Mouse (Mus musculus) heart, embryonic 12.5 days (tissue): ENCODE measurements around the gene Phf14. TPM values are rescaled to one million over a fixed set of nuclear protein-coding genes. Genes with fewer than 3 reads are reported as not detected.

Source experiments
- ATAC-seq: fragments of 200-750 bp; cut with Nextera tagmentation; 2 replicates; pipeline ENCODE4 v1.8.0; 2017; ENCODE audit warnings: moderate TSS enrichment, moderate library complexity; ENCODE audit not compliant: insufficient number of reproducible peaks, low FRiP score
- H3K27ac ChIP-seq: fragments of 300-500 bp; sonication (generic); 2 replicates; pipeline ENCODE4 v1.5.1; 2016; ENCODE audit warnings: mild to moderate bottlenecking, moderate library complexity; ENCODE audit not compliant: poor library complexity, severe bottlenecking
- H3K27me3 ChIP-seq: fragments of 300-500 bp; sonication (generic); replicated peaks from 2 replicates; pipeline ENCODE4 v1.6.1; 2016; ENCODE audit warnings: mild to moderate bottlenecking, moderate library complexity
- H3K36me3 ChIP-seq: fragments of 300-500 bp; sonication (generic); 2 replicates; pipeline ENCODE4 v1.6.1; 2016; ENCODE audit warnings: mild to moderate bottlenecking, moderate library complexity
- H3K4me1 ChIP-seq: fragments of 300-500 bp; sonication (generic); replicated peaks from 2 replicates; pipeline ENCODE4 v1.6.1; 2016; ENCODE audit warnings: mild to moderate bottlenecking
- H3K4me2 ChIP-seq: fragments of 300-500 bp; sonication (generic); 2 replicates; pipeline ENCODE4 v1.6.1; 2016; ENCODE audit warnings: mild to moderate bottlenecking, moderate library complexity
- H3K4me3 ChIP-seq: fragments of 300-500 bp; sonication (generic); 2 replicates; pipeline ENCODE4 v1.5.1; 2016; ENCODE audit warnings: mild to moderate bottlenecking
- H3K9ac ChIP-seq: fragments of 300-500 bp; sonication (generic); 2 replicates; pipeline ENCODE4 v1.6.1; 2016; ENCODE audit warnings: mild to moderate bottlenecking, moderate library complexity
- H3K9me3 ChIP-seq: fragments of 300-500 bp; sonication (generic); replicated peaks from 2 replicates; pipeline ENCODE4 v1.6.1; 2016; ENCODE audit warnings: mild to moderate bottlenecking, moderate library complexity
- WGBS: fragments of 180-500 bp; shearing (Covaris S2); methylation state at CpG from one replicate; pipeline ENCODE4 v1.1.7; 2016; 5-methylcytosine and 5-hydroxymethylcytosine counted together
- polyA plus RNA-seq: library from polyadenylated mRNA; unstranded; fragments of >200 nt; fragmentation: Nextera tagmentation; extraction: Ambion mirVana; gene quantifications from 2 replicates; pipeline ENCODE4 v1.2.1, GENCODE M21; 2016

The Phf14 gene
- polyA plus RNA-seq, 1 experiment from 2014 or later = 47.7 TPM

GRCm38 (mm10) chr6:12020738-12021137 is 113.1 kb downstream of the Phf14 start:
- ATAC-seq = no peak
- Histone ChIP-seq H3K4me2 (no peak overlapping the region), H3K27ac (no peak overlapping the region), H3K9me3 (no peaks in the 10 kb centered on the region), H3K4me3 (no peak overlapping the region), H3K9ac (no peak overlapping the region), H3K4me1 (no peaks in the 10 kb centered on the region), H3K27me3 (no peaks in the 10 kb centered on the region), H3K36me3 (peaks cover 26% of the 10 kb centered on the region)
- whole genome bisulfite sequencing = 77% methylated on average over 4 of the region's 4 CpGs

DNA sequence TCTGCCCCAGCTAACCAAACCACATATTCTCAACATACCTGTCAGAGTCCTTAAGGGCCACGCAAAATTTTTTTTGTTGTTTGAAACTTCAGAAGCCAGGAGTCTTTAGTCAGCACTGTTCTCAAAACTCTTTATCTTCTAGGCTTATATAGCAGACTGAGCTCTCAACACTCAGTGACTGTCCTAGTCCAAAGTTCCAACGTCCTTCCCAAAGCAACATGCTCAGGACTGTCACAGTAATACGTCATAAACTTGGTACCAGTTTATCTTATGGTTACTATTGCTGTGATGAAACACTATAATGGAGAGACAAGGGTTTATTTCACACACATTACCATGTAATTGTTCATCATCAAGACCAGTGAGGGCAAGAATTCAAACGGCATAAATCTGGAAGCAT is 113.9 kb downstream of the Phf14 start:
- WGBS = 84% methylated on average over 4 of the region's 4 CpGs
- Histone ChIP-seq H3K36me3 (peaks cover 26% of the 10 kb centered on the region), H3K4me3 (no peak overlapping the region), H3K27ac (no peak overlapping the region), H3K4me2 (no peak overlapping the region), H3K27me3 (no peaks in the 10 kb centered on the region), H3K4me1 (no peaks in the 10 kb centered on the region), H3K9me3 (no peaks in the 10 kb centered on the region), H3K9ac (no peak overlapping the region)
- no peak for ATAC-seq

DNA sequence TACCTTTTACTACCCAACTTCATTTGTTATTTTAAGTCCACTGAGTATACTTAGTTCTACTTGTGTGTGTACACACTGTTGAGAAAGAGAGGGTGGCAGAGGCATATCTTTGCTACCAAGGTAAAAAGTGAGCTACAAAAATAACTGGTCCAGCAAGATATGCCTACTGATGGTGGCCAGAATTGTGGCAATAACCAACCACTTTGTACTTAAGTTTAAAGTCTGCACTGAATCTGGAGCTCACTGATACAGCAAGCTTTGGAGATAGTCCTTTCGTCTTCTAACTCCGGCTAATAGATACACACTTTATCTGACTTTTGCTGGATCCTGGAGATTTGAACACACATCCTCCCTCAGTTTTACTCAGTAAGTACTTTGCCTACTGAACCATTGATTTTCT is 115.8 kb downstream of the Phf14 start:
- no peak for ATAC-seq
- Histone ChIP-seq H3K27me3 (no peaks in the 10 kb centered on the region), H3K4me2 (no peak overlapping the region), H3K4me1 (no peaks in the 10 kb centered on the region), H3K36me3 (peaks cover 26% of the 10 kb centered on the region), H3K27ac (no peak overlapping the region), H3K9ac (no peak overlapping the region), H3K9me3 (no peaks in the 10 kb centered on the region), H3K4me3 (no peak overlapping the region)
- 85% methylated on average over 2 of the region's 2 CpGs for WGBS

DNA sequence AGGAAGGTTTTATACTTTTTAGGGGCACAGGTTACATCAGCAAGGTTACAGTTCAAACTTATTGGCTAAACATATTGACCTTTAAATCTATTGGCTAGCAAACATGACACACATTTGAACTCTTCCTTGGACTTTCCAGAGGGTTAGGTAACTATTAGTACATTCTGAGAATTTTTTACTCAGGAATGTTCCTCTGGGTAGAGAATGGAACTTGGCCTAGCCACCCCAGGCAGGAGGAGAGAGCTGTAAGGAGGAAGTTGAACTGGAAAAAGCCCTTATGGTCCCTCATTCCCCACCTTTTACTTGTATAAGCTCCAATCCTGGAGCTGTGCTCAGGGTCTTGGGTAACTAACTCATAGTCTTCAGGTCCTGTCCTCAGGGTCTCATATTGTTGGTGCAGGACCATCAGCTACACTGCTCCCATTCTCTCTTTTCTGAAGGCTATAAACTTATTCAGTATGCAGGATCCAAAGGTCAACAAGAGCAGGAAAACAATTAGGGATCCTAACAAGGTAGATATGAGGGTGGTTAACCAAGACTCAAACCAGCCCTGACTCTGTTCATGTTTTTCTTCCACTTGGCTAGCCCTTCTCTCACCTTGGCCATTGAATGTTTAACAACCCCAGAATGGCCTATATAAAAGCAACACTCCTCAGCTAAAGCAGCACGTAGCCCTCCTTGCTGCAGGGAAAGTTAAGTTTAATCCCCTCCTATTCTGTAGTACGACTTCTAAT is 119.4 kb downstream of the Phf14 start:
- peaks cover 16% of the 10 kb centered on the region for H3K36me3 ChIP-seq
- no peak overlapping the region for H3K9ac ChIP-seq
- no peak overlapping the region for H3K27ac ChIP-seq
- no peaks in the 10 kb centered on the region for H3K4me1 ChIP-seq
- H3K4me2 ChIP-seq = no peak overlapping the region
- no peaks in the 10 kb centered on the region for H3K27me3 ChIP-seq
- ATAC-seq = no peak
- WGBS = 91% methylated on average over 2 of the region's 2 CpGs
- H3K9me3 ChIP-seq = no peaks in the 10 kb centered on the region
- no peak overlapping the region for H3K4me3 ChIP-seq

DNA sequence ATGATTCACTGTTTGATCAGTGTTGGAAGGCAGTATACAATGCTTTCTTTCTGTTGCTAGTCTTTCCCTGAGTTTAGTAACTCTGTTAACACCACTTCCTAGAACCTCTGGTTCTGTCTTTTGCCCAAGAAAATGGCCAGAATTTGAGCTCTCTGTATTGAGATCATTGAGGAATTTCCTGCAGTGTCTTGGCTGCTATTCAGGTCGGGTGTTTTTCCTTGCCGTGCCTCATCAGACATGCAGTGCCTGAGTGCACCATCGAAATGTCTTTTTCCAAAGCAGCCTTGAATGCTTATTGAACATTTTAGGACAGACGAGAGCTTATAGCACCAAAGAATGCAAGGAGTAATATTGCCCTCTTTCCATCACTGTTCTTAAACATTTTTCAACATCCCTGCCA is 127.0 kb downstream of the Phf14 start:
- no peaks in the 10 kb centered on the region for H3K27me3 ChIP-seq
- no peak overlapping the region for H3K4me3 ChIP-seq
- no peaks in the 10 kb centered on the region for H3K4me1 ChIP-seq
- no peak for ATAC-seq
- H3K36me3 ChIP-seq = peaks cover 4% of the 10 kb centered on the region
- no peak overlapping the region for H3K27ac ChIP-seq
- H3K4me2 ChIP-seq = no peak overlapping the region
- no peaks in the 10 kb centered on the region for H3K9me3 ChIP-seq
- WGBS = 73% methylated on average over 4 of the region's 4 CpGs
- H3K9ac ChIP-seq = no peak overlapping the region

- 85% methylated on average over 7 of the region's 7 CpGs for WGBS
- Histone ChIP-seq H3K9me3 (no peaks in the 10 kb centered on the region), H3K36me3 (peaks cover 3% of the 10 kb centered on the region; the same call in 1 of the 2 replicates), H3K4me3 (no peak overlapping the region), H3K27ac (no peak overlapping the region), H3K4me2 (no peak overlapping the region), H3K4me1 (no peaks in the 10 kb centered on the region), H3K9ac (no peak overlapping the region), H3K27me3 (no peaks in the 10 kb centered on the region)
- ATAC-seq = no peak
Measured at GRCm38 (mm10) chr6:12038268-12038667, 130.7 kb downstream of the Phf14 start.

GRCm38 (mm10) chr6:12052884-12053283 is 145.3 kb downstream of the Phf14 start:
- 83% methylated on average over 2 of the region's 2 CpGs for WGBS

GRCm38 (mm10) chr6:12054149-12054548 is 146.5 kb downstream of the Phf14 start:
- H3K9ac ChIP-seq = no peak overlapping the region
- WGBS = 30% methylated on average over 3 of the region's 3 CpGs
- no peak overlapping the region for H3K4me3 ChIP-seq
- 0 out of 2 replicates have a peak, but pooled peaks cover 6% of the 10 kb centered on the region for H3K36me3 ChIP-seq
- ATAC-seq = peak; percentile 73
- H3K4me2 ChIP-seq = peak overlapping the region; percentile 40
- H3K27me3 ChIP-seq = no peaks in the 10 kb centered on the region
- H3K9me3 ChIP-seq = no peaks in the 10 kb centered on the region
- peak overlapping the region; percentile 74 for H3K27ac ChIP-seq
- peaks cover 8% of the 10 kb centered on the region for H3K4me1 ChIP-seq

More at GRCm38 (mm10) chr6:12052884-12053283, 145.3 kb downstream of the Phf14 start:
- no peak for ATAC-seq
- Histone ChIP-seq H3K36me3 (peaks cover 8% of the 10 kb centered on the region; the same call in 1 of the 2 replicates), H3K4me1 (peaks cover 8% of the 10 kb centered on the region), H3K9ac (no peak overlapping the region), H3K27ac (no peak overlapping the region), H3K4me2 (no peak overlapping the region), H3K9me3 (no peaks in the 10 kb centered on the region), H3K27me3 (no peaks in the 10 kb centered on the region), H3K4me3 (no peak overlapping the region)

DNA sequence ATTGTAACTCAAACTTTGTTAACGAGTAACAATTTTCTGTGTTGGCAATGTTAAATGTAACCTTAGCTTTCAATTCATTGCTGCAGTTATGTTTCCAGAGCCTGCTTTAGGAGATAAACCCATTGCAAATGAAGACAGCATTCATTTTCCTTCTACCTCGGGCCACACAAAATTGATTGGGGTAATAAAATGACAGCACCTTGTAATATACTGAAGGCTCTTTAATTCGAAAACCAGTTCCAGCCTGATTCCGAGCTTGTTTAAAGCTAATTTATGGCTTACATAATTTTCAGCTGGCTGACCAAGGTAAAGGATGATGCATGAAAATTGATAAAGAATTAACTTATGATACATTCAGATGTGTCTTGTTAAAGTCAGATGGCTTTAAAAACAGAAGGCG is 151.1 kb downstream of the Phf14 start:
- H3K9me3 ChIP-seq = no peaks in the 10 kb centered on the region

DNA sequence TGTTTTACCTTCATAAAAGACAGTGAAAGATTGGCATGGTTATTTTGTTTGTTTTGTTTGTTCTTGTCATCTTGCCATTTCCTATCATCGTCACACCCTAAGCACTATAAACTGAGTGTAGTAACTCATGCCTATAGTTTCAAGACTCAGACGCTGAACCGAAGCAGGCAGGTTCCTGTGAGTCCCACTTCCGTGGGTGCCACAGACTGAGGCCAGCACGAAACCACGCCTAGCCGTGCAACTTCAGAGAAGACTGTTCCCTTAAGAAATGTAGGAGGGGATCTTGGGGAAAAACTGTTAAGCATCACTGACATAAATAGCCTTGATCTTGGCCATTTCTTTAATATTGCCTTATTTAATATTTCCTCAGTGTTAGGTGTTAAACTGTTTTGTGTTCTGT is 152.4 kb downstream of the Phf14 start:
- Histone ChIP-seq H3K4me3 (no peak overlapping the region), H3K36me3 (peaks cover 10% of the 10 kb centered on the region), H3K9ac (no peak overlapping the region), H3K27ac (no peak overlapping the region), H3K9me3 (no peaks in the 10 kb centered on the region), H3K27me3 (no peaks in the 10 kb centered on the region), H3K4me2 (no peak overlapping the region), H3K4me1 (no peaks in the 10 kb centered on the region)
- WGBS = 90% methylated on average over 7 of the region's 7 CpGs
- ATAC-seq = no peak

More for the DNA sequence above, 151.1 kb downstream of the Phf14 start:
- Histone ChIP-seq H3K36me3 (0 out of 2 replicates have a peak, but pooled peaks cover 8% of the 10 kb centered on the region), H3K4me3 (no peak overlapping the region), H3K27ac (no peak overlapping the region), H3K4me1 (peaks cover 8% of the 10 kb centered on the region), H3K9ac (no peak overlapping the region), H3K27me3 (no peaks in the 10 kb centered on the region), H3K4me2 (no peak overlapping the region)
- 88% methylated on average over 5 of the region's 5 CpGs for WGBS
- no peak for ATAC-seq

DNA sequence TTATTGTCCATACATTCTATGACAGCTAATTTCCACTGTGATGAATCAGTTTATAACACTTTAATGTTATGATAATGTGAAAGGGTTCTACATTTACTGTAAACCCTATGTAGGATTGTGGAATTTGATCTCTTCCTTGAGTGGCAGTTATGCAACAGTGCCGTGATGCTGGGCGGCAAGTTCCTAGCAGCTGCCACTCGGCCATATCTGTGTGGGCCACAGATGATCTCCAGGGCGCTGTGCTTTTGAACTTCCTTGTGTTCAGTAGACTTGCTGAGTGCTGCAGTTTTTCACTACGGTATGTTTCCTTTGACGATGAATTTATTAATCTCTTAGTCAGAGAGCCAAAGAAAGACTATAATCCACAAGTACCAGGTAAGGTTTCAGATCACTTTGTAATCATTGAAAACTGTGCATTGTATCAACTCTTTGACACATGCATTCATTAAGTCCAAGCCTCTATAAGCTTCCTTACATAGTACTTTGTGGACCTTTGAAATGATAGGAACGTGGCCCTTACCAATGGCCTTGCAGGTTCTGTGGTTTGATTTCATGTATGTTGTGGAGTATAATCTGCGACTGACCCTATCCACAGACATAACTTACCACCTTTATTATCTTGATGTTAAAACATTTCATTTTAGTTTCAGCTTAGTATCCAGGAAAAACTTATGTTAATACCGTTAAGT is 153.0 kb downstream of the Phf14 start:
- H3K4me1 ChIP-seq = no peaks in the 10 kb centered on the region
- peaks cover 8% of the 10 kb centered on the region for H3K36me3 ChIP-seq
- no peak overlapping the region for H3K4me3 ChIP-seq
- no peaks in the 10 kb centered on the region for H3K9me3 ChIP-seq
- H3K4me2 ChIP-seq = no peak overlapping the region
- ATAC-seq = no peak
- 77% methylated on average over 9 of the region's 9 CpGs for WGBS
- no peak overlapping the region for H3K9ac ChIP-seq
- H3K27ac ChIP-seq = no peak overlapping the region
- no peaks in the 10 kb centered on the region for H3K27me3 ChIP-seq
